Mouse (Mus musculus): ENCODE data around the gene Gpr152. TPM values are rescaled to one million over a fixed set of nuclear protein-coding genes. Genes with fewer than 3 reads are reported as not detected.

Gpr152 gene
- polyA plus RNA-seq, 1 experiment from 2014 or later, result not detected

- peak within 1 kb of the TSS; percentile 88 for H3K9ac ChIP-seq (replicated peaks)
- TF ChIP-seq EP300 (IDR thresholded peaks at IDR 0.05; ENCODE audit: low read depth) (peak; percentile 75), CTCF (IDR thresholded peaks at IDR 0.05; ENCODE audit: low read depth) (no peak)
- H3K4me2 ChIP-seq (ENCODE audit: low read depth, low read length), result peak within 1 kb of the TSS; percentile 90
- WGBS (ENCODE audit: insufficient replicate concordance), result 6% methylated on average over 42 of the region's 42 CpGs
- H3K36me3 ChIP-seq (replicated peaks; ENCODE audit: insufficient read depth, low read length), result peaks cover 15% of the 10 kb centered on the region
- DNase-seq (peak; percentile 96), ATAC-seq (peak; percentile 88)
- no peaks in the 10 kb centered on the region for H3K9me3 ChIP-seq (ENCODE audit: low read length)
- H3K27ac ChIP-seq (ENCODE audit: low read depth), result peak within 1 kb of the TSS; percentile 79
- no peaks in the 10 kb centered on the region for H3K27me3 ChIP-seq (ENCODE audit: insufficient read depth, low read length)
- peaks cover 24% of the 10 kb centered on the region for H3K4me1 ChIP-seq (ENCODE audit: insufficient read depth)
- H3K4me3 ChIP-seq (ENCODE audit: low read depth, low read length), result peak within 1 kb of the TSS; percentile 85
These were observed 23.3 kb downstream of the Gpr152 start, which contains the start of gene Rps6kb2 for GRCm38 (mm10) chr19:4162646-4163542. TSS of gene Rps6kb2 (minus strand) at chr19:4163354.

- peak overlapping the region; percentile 85 for H3K4me3 ChIP-seq (ENCODE audit: low read depth, low read length)
- peak overlapping the region; percentile 67 for H3K27ac ChIP-seq (ENCODE audit: low read depth)
- ATAC-seq, result no peak
- H3K9me3 ChIP-seq (ENCODE audit: low read length), result no peaks in the 10 kb centered on the region
- no peak for TF ChIP-seq EP300 (IDR thresholded peaks at IDR 0.05; ENCODE audit: low read depth)
- no peak for TF ChIP-seq CTCF (IDR thresholded peaks at IDR 0.05; ENCODE audit: low read depth)
- WGBS (ENCODE audit: insufficient replicate concordance), result 36% methylated on average over 4 of the region's 4 CpGs
- H3K4me1 ChIP-seq (ENCODE audit: insufficient read depth), result peaks cover 24% of the 10 kb centered on the region
- no peaks in the 10 kb centered on the region for H3K27me3 ChIP-seq (ENCODE audit: insufficient read depth, low read length)
- peaks cover 13% of the 10 kb centered on the region for H3K36me3 ChIP-seq (replicated peaks; ENCODE audit: insufficient read depth, low read length)
- H3K9ac ChIP-seq (replicated peaks), result peak overlapping the region; percentile 88
- peak overlapping the region; percentile 90 for H3K4me2 ChIP-seq (ENCODE audit: low read depth, low read length)
- no peak for DNase-seq
These were observed 23.9 kb downstream of the Gpr152 start for GRCm38 (mm10) chr19:4163543-4163887.

DNA sequence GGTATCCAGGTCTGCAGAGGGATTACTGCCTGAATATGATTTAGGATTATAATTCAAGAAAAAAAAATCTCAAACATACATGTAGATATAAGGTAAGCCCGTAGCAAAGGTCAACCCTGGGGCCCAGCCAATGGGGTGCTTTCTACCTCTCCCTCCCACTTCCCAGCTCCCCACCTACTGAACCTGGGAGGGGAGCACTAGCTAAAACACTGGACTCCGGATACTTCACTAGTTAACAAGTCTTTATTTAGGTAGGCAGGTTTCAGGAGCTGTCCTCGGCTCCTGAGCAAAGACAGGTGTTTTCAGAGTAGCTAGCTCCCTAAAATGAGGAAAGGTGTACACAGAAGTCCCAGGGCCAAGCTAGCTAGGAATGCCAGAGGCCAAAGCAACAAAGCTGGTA lies 24.5 kb downstream of the Gpr152 start:
- H3K4me2 ChIP-seq (ENCODE audit: low read depth, low read length), result no peak overlapping the region
- ATAC-seq, result no peak
- H3K9me3 ChIP-seq (ENCODE audit: low read length), result no peaks in the 10 kb centered on the region
- H3K27ac ChIP-seq (ENCODE audit: low read depth), result peak overlapping the region; percentile 79
- 78% methylated on average over 3 of the region's 3 CpGs for WGBS (ENCODE audit: insufficient replicate concordance)
- no peak overlapping the region for H3K9ac ChIP-seq (replicated peaks)
- no peaks in the 10 kb centered on the region for H3K27me3 ChIP-seq (ENCODE audit: insufficient read depth, low read length)
- TF ChIP-seq EP300 (IDR thresholded peaks at IDR 0.05; ENCODE audit: low read depth) (no peak), CTCF (IDR thresholded peaks at IDR 0.05; ENCODE audit: low read depth) (no peak)
- H3K4me1 ChIP-seq (ENCODE audit: insufficient read depth), result peaks cover 27% of the 10 kb centered on the region
- H3K36me3 ChIP-seq (replicated peaks; ENCODE audit: insufficient read depth, low read length), result peaks cover 7% of the 10 kb centered on the region
- DNase-seq, result no peak
- no peak overlapping the region for H3K4me3 ChIP-seq (ENCODE audit: low read depth, low read length)

GRCm38 (mm10) chr19:4164721-4165120 lies 25.1 kb downstream of the Gpr152 start:
- Histone ChIP-seq H3K9me3 (ENCODE audit: low read length) (no peaks in the 10 kb centered on the region), H3K27me3 (ENCODE audit: insufficient read depth, low read length) (no peaks in the 10 kb centered on the region), H3K9ac (replicated peaks) (0 out of 2 replicates have a peak overlapping the region, but pooled peaks have one; percentile 23), H3K4me3 (ENCODE audit: low read depth, low read length) (no peak overlapping the region), H3K27ac (ENCODE audit: low read depth) (peak overlapping the region; percentile 79), H3K36me3 (replicated peaks; ENCODE audit: insufficient read depth, low read length) (peaks cover 2% of the 10 kb centered on the region), H3K4me2 (ENCODE audit: low read depth, low read length) (no peak overlapping the region), H3K4me1 (ENCODE audit: insufficient read depth) (peaks cover 30% of the 10 kb centered on the region)
- ATAC-seq, result no peak
- no peak for DNase-seq
- TF ChIP-seq EP300 (IDR thresholded peaks at IDR 0.05; ENCODE audit: low read depth) (no peak), CTCF (IDR thresholded peaks at IDR 0.05; ENCODE audit: low read depth) (no peak)
- WGBS (ENCODE audit: insufficient replicate concordance), result 38% methylated on average over 2 of the region's 2 CpGs

DNA sequence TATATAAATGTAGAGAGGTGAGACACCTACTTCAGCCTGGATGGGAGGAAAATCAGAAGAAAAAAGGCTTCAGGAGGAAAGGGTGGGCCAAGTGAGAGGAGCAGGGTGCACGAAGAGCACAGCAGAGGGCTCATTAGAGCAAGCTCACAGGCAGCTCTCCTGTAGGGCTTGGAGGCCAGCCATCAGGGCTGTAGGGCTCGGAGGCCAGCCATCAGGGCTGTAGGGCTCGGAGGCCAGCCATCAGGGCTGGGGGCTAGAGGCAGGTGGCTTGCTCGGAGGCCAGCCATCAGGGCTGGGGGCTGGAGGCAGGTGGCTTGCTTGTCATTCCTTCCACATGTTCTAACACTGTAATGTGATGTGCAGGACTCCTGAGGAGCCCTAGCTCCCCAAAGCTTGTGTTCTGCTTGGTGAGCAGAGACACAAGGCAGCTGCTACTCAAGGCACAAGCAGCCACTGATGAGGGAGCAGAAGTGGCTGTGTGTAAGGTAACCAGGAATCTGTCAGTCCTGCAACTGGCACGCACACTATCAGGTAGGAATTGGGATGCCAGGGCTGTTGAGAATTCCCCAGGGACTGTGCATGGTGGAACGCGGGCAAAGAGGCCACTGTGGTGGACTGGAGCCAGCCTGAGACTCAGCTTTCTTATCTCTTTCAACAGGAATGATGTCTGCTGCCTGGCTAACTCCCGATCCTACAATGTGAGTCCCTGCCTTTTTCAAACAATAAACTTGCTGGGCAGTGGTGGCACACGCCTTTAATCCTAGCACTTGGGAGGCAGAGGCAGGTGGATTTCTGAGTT lies 27.3 kb downstream of the Gpr152 start:
- Histone ChIP-seq H3K4me2 (ENCODE audit: low read depth, low read length) (no peak overlapping the region), H3K4me1 (ENCODE audit: insufficient read depth) (peaks cover 45% of the 10 kb centered on the region), H3K27ac (ENCODE audit: low read depth) (no peak overlapping the region), H3K36me3 (replicated peaks; ENCODE audit: insufficient read depth, low read length) (no peaks in the 10 kb centered on the region), H3K4me3 (ENCODE audit: low read depth, low read length) (no peak overlapping the region), H3K9ac (replicated peaks) (no peak overlapping the region), H3K9me3 (ENCODE audit: low read length) (no peaks in the 10 kb centered on the region), H3K27me3 (ENCODE audit: insufficient read depth, low read length) (no peaks in the 10 kb centered on the region)
- 73% methylated on average over 9 of the region's 9 CpGs for WGBS (ENCODE audit: insufficient replicate concordance)
- DNase-seq (no peak), ATAC-seq (no peak)
- no peak for TF ChIP-seq EP300 (IDR thresholded peaks at IDR 0.05; ENCODE audit: low read depth)
- TF ChIP-seq CTCF (IDR thresholded peaks at IDR 0.05; ENCODE audit: low read depth), result no peak

GRCm38 (mm10) chr19:4169378-4169784 lies 29.8 kb downstream of the Gpr152 start:
- peak overlapping the region; percentile 81 for H3K9ac ChIP-seq (replicated peaks)
- ATAC-seq, result peak; percentile 95
- WGBS (ENCODE audit: insufficient replicate concordance), result under 1% methylated on average over 42 of the region's 43 CpGs

More at GRCm38 (mm10) chr19:4169378-4169784, 29.8 kb downstream of the Gpr152 start:
- peak; percentile 99 for DNase-seq
- H3K4me1 ChIP-seq (ENCODE audit: insufficient read depth), result peaks cover 31% of the 10 kb centered on the region
- H3K27ac ChIP-seq (ENCODE audit: low read depth), result peak overlapping the region; percentile 82
- no peaks in the 10 kb centered on the region for H3K27me3 ChIP-seq (ENCODE audit: insufficient read depth, low read length)
- peak overlapping the region; percentile 62 for H3K4me3 ChIP-seq (ENCODE audit: low read depth, low read length)
- peak; percentile 99 for TF ChIP-seq CTCF (IDR thresholded peaks at IDR 0.05; ENCODE audit: low read depth)
- TF ChIP-seq EP300 (IDR thresholded peaks at IDR 0.05; ENCODE audit: low read depth), result no peak
- no peaks in the 10 kb centered on the region for H3K9me3 ChIP-seq (ENCODE audit: low read length)
- H3K36me3 ChIP-seq (replicated peaks; ENCODE audit: insufficient read depth, low read length), result no peaks in the 10 kb centered on the region
- peak overlapping the region; percentile 97 for H3K4me2 ChIP-seq (ENCODE audit: low read depth, low read length)

All from liver, postnatal 0 days (tissue).